Mouse (Mus musculus): ENCODE measurements around the gene Mief1. TPM values are rescaled to one million over a fixed set of nuclear protein-coding genes. Genes with fewer than 3 reads are reported as not detected.

Gene Mief1
- total RNA-seq (2021), result 40.2 and 50.5 TPM in 2 replicates
- long read RNA-seq, full-length matches to known transcripts, result 2 of 14 reads
- long read RNA-seq, partial matches to known transcripts, result 1 of 14 reads
- long read RNA-seq, other reads (novel, unspliced or antisense), result 11 of 14 reads

- peak; percentile 98 for DNase-seq
Measured at GRCm38 (mm10) chr15:80233733-80234509, at the start of gene Mief1. Gene Mief1 (plus strand): TSS chr15:80234018.

GRCm38 (mm10) chr15:80188927-80189326 is 44.9 kb upstream of the Mief1 start:
- no peak for DNase-seq

GRCm38 (mm10) chr15:80190075-80190474 is 43.7 kb upstream of the Mief1 start:
- no peak for DNase-seq

GRCm38 (mm10) chr15:80191585-80192245 is 42.1 kb upstream of the Mief1 start:
- DNase-seq, result no peak

GRCm38 (mm10) chr15:80192246-80192585 is 41.6 kb upstream of the Mief1 start:
- DNase-seq, result no peak

GRCm38 (mm10) chr15:80192847-80193246 is 41.0 kb upstream of the Mief1 start:
- no peak for DNase-seq

GRCm38 (mm10) chr15:80199556-80199955 is 34.3 kb upstream of the Mief1 start:
- no peak for DNase-seq

- DNase-seq, result no peak
Measured at GRCm38 (mm10) chr15:80202111-80202775, 31.6 kb upstream of the Mief1 start.

GRCm38 (mm10) chr15:80203406-80203805 is 30.4 kb upstream of the Mief1 start:
- peak; percentile 16 for DNase-seq

GRCm38 (mm10) chr15:80206057-80206565 is 27.7 kb upstream of the Mief1 start:
- no peak for DNase-seq

- no peak for DNase-seq
Measured at GRCm38 (mm10) chr15:80208446-80208845, 25.4 kb upstream of the Mief1 start.

- DNase-seq, result no peak
Measured at GRCm38 (mm10) chr15:80213688-80214087, 20.1 kb upstream of the Mief1 start.

GRCm38 (mm10) chr15:80215716-80216479 is 17.9 kb upstream of the Mief1 start:
- DNase-seq, result peak; percentile 43

GRCm38 (mm10) chr15:80216480-80216820 is 17.4 kb upstream of the Mief1 start:
- no peak for DNase-seq

- DNase-seq, result no peak
Measured at GRCm38 (mm10) chr15:80217476-80217875, 16.3 kb upstream of the Mief1 start.

- no peak for DNase-seq
Measured at GRCm38 (mm10) chr15:80219211-80219610, 14.6 kb upstream of the Mief1 start.

GRCm38 (mm10) chr15:80219705-80220657 is 13.8 kb upstream of the Mief1 start:
- no peak for DNase-seq

- no peak for DNase-seq
Measured at GRCm38 (mm10) chr15:80221031-80221430, 12.8 kb upstream of the Mief1 start.

- DNase-seq, result no peak
Measured at GRCm38 (mm10) chr15:80223751-80224150, 10.1 kb upstream of the Mief1 start.

- peak; percentile 90 for DNase-seq
Measured at GRCm38 (mm10) chr15:80225208-80225607, 8.6 kb upstream of the Mief1 start.

GRCm38 (mm10) chr15:80225796-80226195 is 8.0 kb upstream of the Mief1 start:
- DNase-seq, result peak; percentile 51

Data from adrenal gland, postnatal 25 days (tissue).